Mouse (Mus musculus): ENCODE data around the gene Gm5089.
"Not testable (repeated sequence)": the region's sequence is repeated elsewhere in the genome, so short reads cannot be mapped to it uniquely, and the experiment has no call there.

Gene Gm5089

GRCm38 (mm10) chr14:122463080-122463691 lies 12.3 kb upstream of the Gm5089 start:
- no peak for DNase-seq

GRCm38 (mm10) chr14:122462689-122463079 lies 11.8 kb upstream of the Gm5089 start:
- DNase-seq: no peak

GRCm38 (mm10) chr14:122461966-122462365 lies 11.1 kb upstream of the Gm5089 start:
- no peak for DNase-seq

GRCm38 (mm10) chr14:122461500-122461899 lies 10.6 kb upstream of the Gm5089 start:
- no peak for DNase-seq

- DNase-seq: no peak
These were observed 9.3 kb upstream of the Gm5089 start for GRCm38 (mm10) chr14:122460226-122460625.

GRCm38 (mm10) chr14:122459776-122460175 lies 8.9 kb upstream of the Gm5089 start:
- no peak for DNase-seq

- DNase-seq: not testable (repeated sequence)
These were observed 8.4 kb upstream of the Gm5089 start for GRCm38 (mm10) chr14:122459332-122459731.

GRCm38 (mm10) chr14:122455562-122455958 lies 4.6 kb upstream of the Gm5089 start:
- DNase-seq: no peak

GRCm38 (mm10) chr14:122454901-122455561 lies 4.1 kb upstream of the Gm5089 start:
- DNase-seq: no peak

GRCm38 (mm10) chr14:122453996-122454738 lies 3.3 kb upstream of the Gm5089 start:
- DNase-seq: no peak

GRCm38 (mm10) chr14:122453388-122453995 lies 2.6 kb upstream of the Gm5089 start:
- peak; percentile 40 for DNase-seq

- DNase-seq: no peak
These were observed 1.9 kb upstream of the Gm5089 start for GRCm38 (mm10) chr14:122452701-122453387.

- DNase-seq: no peak
These were observed 733 bp upstream of the Gm5089 start for GRCm38 (mm10) chr14:122451551-122452145.

GRCm38 (mm10) chr14:122449601-122450495 lies 1.1 kb downstream of the Gm5089 start:
- DNase-seq: peak; percentile 20

- no peak for DNase-seq
These were observed 14.1 kb downstream of the Gm5089 start for GRCm38 (mm10) chr14:122436850-122437249.

GRCm38 (mm10) chr14:122434039-122434438 lies 16.9 kb downstream of the Gm5089 start:
- DNase-seq: no peak

GRCm38 (mm10) chr14:122432558-122432957 lies 18.4 kb downstream of the Gm5089 start:
- no peak for DNase-seq

GRCm38 (mm10) chr14:122427654-122428053 lies 23.3 kb downstream of the Gm5089 start:
- no peak for DNase-seq

- DNase-seq: no peak
These were observed 23.7 kb downstream of the Gm5089 start for GRCm38 (mm10) chr14:122427204-122427560.

- no peak for DNase-seq
These were observed 24.2 kb downstream of the Gm5089 start for GRCm38 (mm10) chr14:122426529-122427203.

GRCm38 (mm10) chr14:122424441-122424840 lies 26.5 kb downstream of the Gm5089 start:
- DNase-seq: no peak

All from right cerebral cortex, postnatal 25 days (tissue).